Mouse (Mus musculus): ENCODE data around the gene Lrrc7. TPM values are rescaled to one million over a fixed set of nuclear protein-coding genes. Genes with fewer than 3 reads are reported as not detected.

The Lrrc7 gene
- not detected in 2 replicates for polyA plus RNA-seq (2012; ENCODE audit: insufficient read depth, insufficient read length, low replicate concordance, missing spikeins)

DNA sequence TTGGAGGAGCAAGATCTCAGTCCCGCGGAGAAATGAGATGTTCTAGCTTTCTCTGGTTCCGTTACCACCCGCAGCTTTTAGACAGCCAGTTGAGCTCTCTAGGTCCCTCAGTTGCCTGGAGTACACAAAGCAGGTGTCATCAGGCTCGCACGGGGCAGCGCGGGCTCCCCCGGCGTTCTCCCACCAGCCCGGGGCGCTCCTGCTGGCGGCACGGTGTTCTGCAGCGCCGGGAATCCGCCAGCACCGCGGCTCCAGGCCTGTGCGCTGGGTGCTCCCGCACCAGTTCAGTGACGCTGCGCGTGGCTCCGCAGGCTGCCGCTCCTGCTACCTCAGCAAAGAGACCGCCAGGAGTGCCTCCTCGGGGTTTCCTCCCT lies at the start of gene Lrrc7:
Gene Lrrc7 (minus strand): TSS at position 235 of the 374 bp plus-strand sequence.
- Histone ChIP-seq H3K4me1 (ENCODE audit: control insufficient read depth, insufficient read depth, low read length) (no peaks in the 10 kb centered on the region), H3K4me3 (ENCODE audit: insufficient read depth, low read depth, low read length) (peak within 1 kb of the TSS; percentile 91), H3K27ac (ENCODE audit: insufficient read depth, low read depth, low read length) (peak within 1 kb of the TSS; percentile 97)
- TF ChIP-seq POLR2A (IDR thresholded peaks at IDR 0.05; ENCODE audit: insufficient read depth, low read depth, low read length) (peak; percentile 34), CTCF (IDR thresholded peaks at IDR 0.05; ENCODE audit: insufficient read depth, low read depth, low read length) (peak; percentile 77; the same call in 1 of the 2 replicates)
- 0% methylated on average over 28 of the region's 28 CpGs for WGBS

- WGBS, result 45% methylated on average over 1 of the region's 1 CpGs
- Histone ChIP-seq H3K4me1 (ENCODE audit: control insufficient read depth, insufficient read depth, low read length) (no peaks in the 10 kb centered on the region), H3K27ac (ENCODE audit: insufficient read depth, low read depth, low read length) (no peak overlapping the region), H3K4me3 (ENCODE audit: insufficient read depth, low read depth, low read length) (no peak overlapping the region)
- TF ChIP-seq POLR2A (IDR thresholded peaks at IDR 0.05; ENCODE audit: insufficient read depth, low read depth, low read length), result no peak
- no peak for TF ChIP-seq CTCF (IDR thresholded peaks at IDR 0.05; ENCODE audit: insufficient read depth, low read depth, low read length)
Observed at GRCm38 (mm10) chr3:158607065-158607464, 45.0 kb upstream of the Lrrc7 start.

- TF ChIP-seq POLR2A (IDR thresholded peaks at IDR 0.05; ENCODE audit: insufficient read depth, low read depth, low read length) (no peak), CTCF (IDR thresholded peaks at IDR 0.05; ENCODE audit: insufficient read depth, low read depth, low read length) (no peak)
- no peak overlapping the region for H3K4me3 ChIP-seq (ENCODE audit: insufficient read depth, low read depth, low read length)
- no peaks in the 10 kb centered on the region for H3K4me1 ChIP-seq (ENCODE audit: control insufficient read depth, insufficient read depth, low read length)
- H3K27ac ChIP-seq (ENCODE audit: insufficient read depth, low read depth, low read length), result no peak overlapping the region
Observed at GRCm38 (mm10) chr3:158605274-158605673, 43.3 kb upstream of the Lrrc7 start.

GRCm38 (mm10) chr3:158561256-158561986 lies 600 bp downstream of the Lrrc7 start:
- Histone ChIP-seq H3K4me1 (ENCODE audit: control insufficient read depth, insufficient read depth, low read length) (peaks cover 2% of the 10 kb centered on the region; the same call in 1 of the 2 replicates), H3K27ac (ENCODE audit: insufficient read depth, low read depth, low read length) (peak overlapping the region; percentile 97), H3K4me3 (ENCODE audit: insufficient read depth, low read depth, low read length) (peak overlapping the region; percentile 91)
- under 1% methylated on average over 55 of the region's 55 CpGs for WGBS
- no peak for TF ChIP-seq CTCF (IDR thresholded peaks at IDR 0.05; ENCODE audit: insufficient read depth, low read depth, low read length)
- 0 out of 2 replicates have a peak, but pooled peaks have one; percentile 20 for TF ChIP-seq POLR2A (IDR thresholded peaks at IDR 0.05; ENCODE audit: insufficient read depth, low read depth, low read length)

- H3K27ac ChIP-seq (ENCODE audit: insufficient read depth, low read depth, low read length), result peak overlapping the region; percentile 97
- 0% methylated on average over 16 of the region's 16 CpGs for WGBS
- TF ChIP-seq POLR2A (IDR thresholded peaks at IDR 0.05; ENCODE audit: insufficient read depth, low read depth, low read length) (no peak), CTCF (IDR thresholded peaks at IDR 0.05; ENCODE audit: insufficient read depth, low read depth, low read length) (no peak)
- H3K4me3 ChIP-seq (ENCODE audit: insufficient read depth, low read depth, low read length), result peak overlapping the region; percentile 91
- H3K4me1 ChIP-seq (ENCODE audit: control insufficient read depth, insufficient read depth, low read length), result peaks cover 2% of the 10 kb centered on the region; the same call in 1 of the 2 replicates
Observed at GRCm38 (mm10) chr3:158560891-158561255, 1.1 kb downstream of the Lrrc7 start.

GRCm38 (mm10) chr3:158559691-158560650 lies 2.0 kb downstream of the Lrrc7 start:
- no peak for TF ChIP-seq CTCF (IDR thresholded peaks at IDR 0.05; ENCODE audit: insufficient read depth, low read depth, low read length)
- TF ChIP-seq POLR2A (IDR thresholded peaks at IDR 0.05; ENCODE audit: insufficient read depth, low read depth, low read length), result no peak
- H3K4me3 ChIP-seq (ENCODE audit: insufficient read depth, low read depth, low read length), result peak overlapping the region; percentile 91
- 1% methylated on average over 18 of the region's 18 CpGs for WGBS
- H3K4me1 ChIP-seq (ENCODE audit: control insufficient read depth, insufficient read depth, low read length), result peaks cover 2% of the 10 kb centered on the region; the same call in 1 of the 2 replicates
- peak overlapping the region; percentile 97 for H3K27ac ChIP-seq (ENCODE audit: insufficient read depth, low read depth, low read length)

DNA sequence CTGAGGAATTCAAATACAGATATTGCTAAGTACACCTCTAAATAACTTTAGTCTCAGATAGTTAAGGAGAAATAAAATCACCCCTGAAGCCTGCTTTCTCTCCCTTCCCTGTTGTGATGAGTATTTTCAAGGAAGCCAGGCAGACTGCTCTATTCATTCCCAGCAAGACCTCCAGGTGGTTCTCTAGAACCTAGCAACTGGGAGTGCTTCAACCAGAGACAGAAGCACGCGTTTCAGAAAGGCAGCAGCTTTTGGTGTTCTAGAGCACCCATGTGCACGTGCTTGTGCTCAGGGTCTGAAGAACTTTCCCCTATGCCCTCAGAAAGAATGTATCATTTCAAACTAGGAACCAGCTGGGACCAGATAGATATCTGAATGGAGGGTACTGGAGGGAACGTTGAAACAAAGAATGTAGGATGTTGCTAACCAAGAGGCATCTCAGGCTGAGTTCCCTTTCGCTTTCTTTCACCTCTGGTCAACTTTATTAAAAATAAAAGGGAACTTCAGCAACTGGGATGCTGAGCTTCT lies 2.8 kb downstream of the Lrrc7 start:
- Histone ChIP-seq H3K4me1 (ENCODE audit: control insufficient read depth, insufficient read depth, low read length) (peaks cover 2% of the 10 kb centered on the region; the same call in 1 of the 2 replicates), H3K27ac (ENCODE audit: insufficient read depth, low read depth, low read length) (peak overlapping the region; percentile 36; the same call in 1 of the 2 replicates), H3K4me3 (ENCODE audit: insufficient read depth, low read depth, low read length) (peak overlapping the region; percentile 53)
- TF ChIP-seq CTCF (IDR thresholded peaks at IDR 0.05; ENCODE audit: insufficient read depth, low read depth, low read length), result no peak
- TF ChIP-seq POLR2A (IDR thresholded peaks at IDR 0.05; ENCODE audit: insufficient read depth, low read depth, low read length), result no peak
- 10% methylated on average over 5 of the region's 5 CpGs for WGBS

DNA sequence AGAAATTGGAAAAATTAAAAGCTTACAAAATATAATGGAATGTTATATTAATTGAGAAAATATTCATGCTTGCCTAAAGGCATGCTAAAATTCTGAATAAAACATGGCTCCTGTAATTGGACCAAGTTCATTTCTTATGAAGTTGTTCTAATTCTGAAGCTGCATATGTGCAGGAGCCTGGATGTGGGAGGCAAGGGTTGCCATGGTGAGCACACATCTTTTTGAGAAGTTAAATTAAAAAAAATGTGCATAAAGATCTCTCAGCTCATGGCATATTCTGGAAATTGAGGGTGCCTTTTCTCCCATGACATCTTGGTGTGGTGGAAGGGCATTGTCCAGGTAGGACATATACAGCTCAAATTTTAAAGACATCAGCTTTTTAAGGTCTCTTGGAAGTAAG lies 3.4 kb downstream of the Lrrc7 start:
- no peak overlapping the region for H3K4me3 ChIP-seq (ENCODE audit: insufficient read depth, low read depth, low read length)
- TF ChIP-seq POLR2A (IDR thresholded peaks at IDR 0.05; ENCODE audit: insufficient read depth, low read depth, low read length) (no peak), CTCF (IDR thresholded peaks at IDR 0.05; ENCODE audit: insufficient read depth, low read depth, low read length) (no peak)
- peaks cover 2% of the 10 kb centered on the region; the same call in 1 of the 2 replicates for H3K4me1 ChIP-seq (ENCODE audit: control insufficient read depth, insufficient read depth, low read length)
- no peak overlapping the region for H3K27ac ChIP-seq (ENCODE audit: insufficient read depth, low read depth, low read length)

Measured in olfactory bulb, adult 2 months (tissue).